Mouse (Mus musculus) midbrain, embryonic 10.5 days (tissue): ENCODE measurements around the gene Lgalsl. TPM values are rescaled to one million over a fixed set of nuclear protein-coding genes. Genes with fewer than 3 reads are reported as not detected.

Source experiments
- DNase-seq: peaks from one replicate; pipeline ENCODE4 v3.0.0-alpha.2; 2017; ENCODE audit warnings: low spot score
- H3K27ac ChIP-seq: fragments of 300-500 bp; sonication (generic); replicated peaks from 2 replicates; pipeline ENCODE4 v1.5.1; 2016; ENCODE audit warnings: mild to moderate bottlenecking
- H3K27me3 ChIP-seq: fragments of 300-500 bp; sonication (generic); 2 replicates; pipeline ENCODE4 v1.6.1; 2016; ENCODE audit warnings: low read depth, mild to moderate bottlenecking; ENCODE audit not compliant: poor library complexity, severe bottlenecking
- H3K36me3 ChIP-seq: fragments of 300-500 bp; sonication (generic); 2 replicates; pipeline ENCODE4 v1.6.1; 2016; ENCODE audit warnings: mild to moderate bottlenecking, moderate library complexity
- H3K4me1 ChIP-seq: fragments of 300-500 bp; sonication (generic); 2 replicates; pipeline ENCODE4 v1.6.1; 2016
- H3K4me3 ChIP-seq: fragments of 300-500 bp; sonication (generic); 2 replicates; pipeline ENCODE4 v1.5.1; 2016; ENCODE audit warnings: mild to moderate bottlenecking, moderate library complexity
- H3K9me3 ChIP-seq: fragments of 300-500 bp; sonication (generic); replicated peaks from 2 replicates; pipeline ENCODE4 v1.6.1; 2016; ENCODE audit warnings: mild to moderate bottlenecking
- WGBS: fragments of 180-500 bp; shearing (Covaris S2); methylation state at CpG from one replicate; pipeline ENCODE4 v1.1.7; 2016; 5-methylcytosine and 5-hydroxymethylcytosine counted together
- polyA plus RNA-seq: library from polyadenylated mRNA; unstranded; fragments of >200 nt; fragmentation: Nextera tagmentation; extraction: Ambion mirVana; gene quantifications from 2 replicates; pipeline ENCODE4 v1.2.1, GENCODE M21; 2016

Lgalsl gene
- polyA plus RNA-seq, 1 experiment from 2014 or later, result 24.4 TPM

- H3K27me3 ChIP-seq, result no peaks in the 10 kb centered on the region
- no peak overlapping the region for H3K27ac ChIP-seq
- 66% methylated on average over 1 of the region's 1 CpGs for WGBS
- H3K9me3 ChIP-seq, result peaks cover 11% of the 10 kb centered on the region; the same call in 1 of the 2 replicates
- peaks cover 11% of the 10 kb centered on the region; the same call in 1 of the 2 replicates for H3K4me1 ChIP-seq
- DNase-seq, result no peak
- no peaks in the 10 kb centered on the region for H3K36me3 ChIP-seq
- no peak overlapping the region for H3K4me3 ChIP-seq
Observed at GRCm38 (mm10) chr11:20789015-20789414, 41.8 kb downstream of the Lgalsl start.

DNA sequence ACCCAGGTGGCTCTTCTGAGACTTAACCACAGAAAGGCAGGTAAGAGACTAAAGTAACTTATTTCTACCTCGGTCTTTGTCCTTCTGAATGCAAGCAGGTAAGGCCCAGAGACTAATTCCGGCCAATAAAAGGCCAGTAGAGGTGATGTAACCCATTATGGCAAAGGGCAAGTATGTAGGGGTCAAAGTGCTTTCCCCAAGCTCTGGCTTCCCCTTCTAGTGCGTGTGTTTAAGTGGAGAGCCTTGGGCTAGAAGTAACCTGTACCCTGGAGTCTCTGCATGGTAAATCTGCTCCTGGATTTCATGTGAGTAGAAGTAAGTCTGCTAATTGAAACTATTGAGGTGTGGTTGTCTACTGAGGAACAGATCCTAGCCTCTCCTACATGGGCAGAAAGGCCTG is 42.8 kb downstream of the Lgalsl start:
- H3K27me3 ChIP-seq, result no peaks in the 10 kb centered on the region
- H3K27ac ChIP-seq, result no peak overlapping the region
- no peaks in the 10 kb centered on the region for H3K36me3 ChIP-seq
- H3K4me3 ChIP-seq, result no peak overlapping the region
- WGBS, result 80% methylated on average over 3 of the region's 3 CpGs
- no peak for DNase-seq
- H3K4me1 ChIP-seq, result peaks cover 11% of the 10 kb centered on the region; the same call in 1 of the 2 replicates
- peaks cover 14% of the 10 kb centered on the region; the same call in 1 of the 2 replicates for H3K9me3 ChIP-seq

DNA sequence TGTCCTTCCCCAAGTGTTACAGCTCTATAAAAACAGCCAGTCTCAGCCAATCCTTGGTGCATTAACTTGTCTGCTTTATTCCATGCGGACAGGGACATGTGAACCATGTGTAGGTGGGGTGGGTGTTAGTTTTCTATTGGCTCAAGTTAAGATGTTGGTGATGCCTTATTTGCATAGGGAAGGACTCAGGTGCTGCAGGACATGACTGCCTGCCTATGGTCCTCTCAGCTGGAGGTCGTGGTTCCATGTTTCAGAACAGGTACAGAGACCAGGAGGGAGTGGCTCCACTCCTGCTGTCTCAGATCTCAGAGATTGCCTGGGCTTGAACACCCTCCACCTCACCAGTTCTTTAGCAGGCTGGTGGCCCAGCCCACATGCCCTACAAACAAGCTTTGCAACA is 44.7 kb downstream of the Lgalsl start:
- Histone ChIP-seq H3K36me3 (no peaks in the 10 kb centered on the region), H3K4me1 (peaks cover 11% of the 10 kb centered on the region; the same call in 1 of the 2 replicates), H3K27ac (no peak overlapping the region), H3K27me3 (no peaks in the 10 kb centered on the region), H3K4me3 (no peak overlapping the region), H3K9me3 (peaks cover 14% of the 10 kb centered on the region; the same call in 1 of the 2 replicates)
- no peak for DNase-seq
- WGBS, result 78% methylated on average over 2 of the region's 2 CpGs

GRCm38 (mm10) chr11:20785186-20785585 is 45.7 kb downstream of the Lgalsl start:
- H3K4me1 ChIP-seq, result peaks cover 11% of the 10 kb centered on the region; the same call in 1 of the 2 replicates
- no peak for DNase-seq
- 80% methylated on average over 1 of the region's 1 CpGs for WGBS
- H3K36me3 ChIP-seq, result no peaks in the 10 kb centered on the region
- peaks cover 14% of the 10 kb centered on the region; the same call in 1 of the 2 replicates for H3K9me3 ChIP-seq
- H3K4me3 ChIP-seq, result no peak overlapping the region
- no peaks in the 10 kb centered on the region for H3K27me3 ChIP-seq
- no peak overlapping the region for H3K27ac ChIP-seq

DNA sequence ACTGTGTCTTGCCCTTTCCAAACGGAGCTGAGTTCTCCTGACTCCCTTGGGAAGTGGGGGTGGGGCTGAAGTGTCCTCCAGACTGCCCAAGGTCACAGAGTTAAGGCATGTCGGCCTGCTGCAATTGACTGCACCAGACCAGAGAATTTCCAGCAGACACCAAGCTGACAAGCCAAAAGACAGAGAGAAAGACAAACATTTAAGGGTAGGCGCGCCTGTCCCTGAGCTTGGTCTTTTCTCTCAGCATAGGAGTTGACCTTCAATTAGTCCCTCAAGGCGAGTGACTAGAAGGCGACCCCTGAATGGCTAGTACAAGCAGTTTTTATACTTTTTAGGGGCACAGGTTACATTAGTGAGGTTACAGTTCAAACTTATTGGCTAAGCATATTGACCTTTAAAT is 46.1 kb downstream of the Lgalsl start:
- Histone ChIP-seq H3K36me3 (no peaks in the 10 kb centered on the region), H3K27me3 (no peaks in the 10 kb centered on the region), H3K27ac (no peak overlapping the region), H3K4me1 (peaks cover 11% of the 10 kb centered on the region; the same call in 1 of the 2 replicates), H3K4me3 (no peak overlapping the region), H3K9me3 (peaks cover 14% of the 10 kb centered on the region; the same call in 1 of the 2 replicates)
- no peak for DNase-seq
- WGBS, result 87% methylated on average over 6 of the region's 6 CpGs

- 91% methylated on average over 1 of the region's 1 CpGs for WGBS
- no peak overlapping the region for H3K4me3 ChIP-seq
- DNase-seq, result no peak
Observed at GRCm38 (mm10) chr11:20783467-20783866, 47.4 kb downstream of the Lgalsl start.

GRCm38 (mm10) chr11:20782620-20783019 is 48.2 kb downstream of the Lgalsl start:
- no peak overlapping the region for H3K4me3 ChIP-seq
- H3K36me3 ChIP-seq, result no peaks in the 10 kb centered on the region
- no peak for DNase-seq
- H3K27ac ChIP-seq, result no peak overlapping the region
- no peaks in the 10 kb centered on the region for H3K27me3 ChIP-seq
- peaks cover 14% of the 10 kb centered on the region; the same call in 1 of the 2 replicates for H3K9me3 ChIP-seq
- H3K4me1 ChIP-seq, result peaks cover 4% of the 10 kb centered on the region
- WGBS, result 71% methylated on average over 2 of the region's 2 CpGs

More at GRCm38 (mm10) chr11:20783467-20783866, 47.4 kb downstream of the Lgalsl start:
- peaks cover 14% of the 10 kb centered on the region; the same call in 1 of the 2 replicates for H3K9me3 ChIP-seq
- H3K4me1 ChIP-seq, result peaks cover 7% of the 10 kb centered on the region; the same call in 1 of the 2 replicates
- no peak overlapping the region for H3K27ac ChIP-seq
- H3K27me3 ChIP-seq, result no peaks in the 10 kb centered on the region
- H3K36me3 ChIP-seq, result no peaks in the 10 kb centered on the region

DNA sequence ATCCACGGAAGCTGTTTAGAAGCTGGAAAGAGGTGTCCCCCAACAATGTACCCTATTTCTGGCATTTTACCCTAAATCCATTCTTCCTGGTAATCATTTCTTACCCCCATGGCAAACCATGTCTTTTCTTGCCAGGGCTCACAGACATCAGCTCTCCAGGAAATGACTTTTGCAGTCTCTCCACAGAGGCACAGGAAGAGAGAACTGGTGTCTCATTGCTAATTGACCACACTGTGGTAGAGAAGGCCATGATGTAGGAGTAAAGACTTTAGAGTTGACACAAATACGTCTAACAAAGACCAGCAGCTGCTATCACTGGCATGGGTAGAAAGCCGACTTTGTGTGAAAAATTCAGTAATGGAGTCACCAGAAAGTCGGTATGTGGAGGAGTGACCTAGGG is 50.5 kb downstream of the Lgalsl start:
- DNase-seq, result no peak
- Histone ChIP-seq H3K4me3 (no peak overlapping the region), H3K4me1 (peaks cover 8% of the 10 kb centered on the region), H3K27ac (no peak overlapping the region), H3K27me3 (no peaks in the 10 kb centered on the region), H3K36me3 (no peaks in the 10 kb centered on the region), H3K9me3 (peaks cover 12% of the 10 kb centered on the region; the same call in 1 of the 2 replicates)
- 85% methylated on average over 4 of the region's 4 CpGs for WGBS

DNA sequence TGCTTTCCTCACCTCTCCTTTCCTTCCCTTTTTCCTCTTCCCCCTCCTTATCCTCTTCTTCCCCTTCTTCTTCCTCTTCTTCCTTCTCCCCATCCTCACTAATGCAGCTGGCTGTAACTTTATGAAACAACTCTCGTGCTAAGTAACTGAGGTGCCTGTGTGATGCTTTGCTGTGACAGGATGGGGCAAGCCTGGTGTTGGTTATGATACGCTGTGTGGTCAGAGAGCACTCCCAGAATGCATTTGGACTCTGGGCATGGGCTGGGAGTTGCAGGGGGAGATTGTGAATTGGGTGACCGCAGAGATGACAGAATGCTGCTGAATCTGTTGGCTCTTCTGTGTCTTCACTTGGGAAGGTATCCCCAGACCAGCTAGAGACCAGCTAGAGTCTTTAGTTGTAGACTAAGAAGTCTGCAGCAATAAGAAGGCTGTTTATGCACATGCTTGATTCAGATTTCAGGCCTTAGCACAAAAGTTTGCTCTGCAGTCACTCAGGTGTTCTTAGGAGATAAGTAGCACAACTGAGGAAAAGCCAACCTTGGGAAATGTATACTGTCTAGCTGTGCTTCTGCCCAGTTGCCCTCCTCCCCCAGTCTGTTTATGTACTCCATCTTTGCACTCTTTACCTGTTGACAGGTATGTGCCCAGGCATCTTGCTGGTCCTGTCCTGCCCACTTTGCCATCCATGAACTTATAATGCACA is 51.8 kb downstream of the Lgalsl start:
- no peak overlapping the region for H3K4me3 ChIP-seq
- H3K36me3 ChIP-seq, result no peaks in the 10 kb centered on the region
- no peaks in the 10 kb centered on the region for H3K27me3 ChIP-seq
- WGBS, result 85% methylated on average over 3 of the region's 3 CpGs
- DNase-seq, result no peak
- H3K9me3 ChIP-seq, result 0 out of 2 replicates have a peak, but pooled peaks cover 3% of the 10 kb centered on the region
- H3K4me1 ChIP-seq, result peaks cover 8% of the 10 kb centered on the region
- no peak overlapping the region for H3K27ac ChIP-seq

GRCm38 (mm10) chr11:20778298-20778697 is 52.6 kb downstream of the Lgalsl start:
- Histone ChIP-seq H3K27me3 (no peaks in the 10 kb centered on the region), H3K27ac (no peak overlapping the region), H3K4me3 (no peak overlapping the region), H3K36me3 (no peaks in the 10 kb centered on the region), H3K4me1 (peaks cover 8% of the 10 kb centered on the region), H3K9me3 (no peaks in the 10 kb centered on the region)
- 80% methylated on average over 1 of the region's 1 CpGs for WGBS
- DNase-seq, result no peak

- Histone ChIP-seq H3K4me1 (peaks cover 8% of the 10 kb centered on the region), H3K36me3 (no peaks in the 10 kb centered on the region), H3K4me3 (no peak overlapping the region), H3K27me3 (no peaks in the 10 kb centered on the region), H3K27ac (no peak overlapping the region), H3K9me3 (no peaks in the 10 kb centered on the region)
- DNase-seq, result no peak
Observed at GRCm38 (mm10) chr11:20776668-20777067, 54.2 kb downstream of the Lgalsl start.
